Mouse (Mus musculus) urinary bladder, postnatal 4 days (tissue): ENCODE results near the gene Cdk5.
"Not testable (repeated sequence)": the region's sequence is repeated elsewhere in the genome, so short reads cannot be mapped to it uniquely, and the experiment has no call there.

Experiments
- DNase-seq, 2 experiments: peaks; one replicate each; pipeline ENCODE4 v3.0.0; 2021 to 2022; ENCODE audit warnings: low spot score in 2 of 2

Cdk5 gene

GRCm38 (mm10) chr5:24400362-24400761, 23.0 kb downstream of the Cdk5 start:
- DNase-seq = no peak

GRCm38 (mm10) chr5:24399686-24400085, 23.6 kb downstream of the Cdk5 start:
- no peak for DNase-seq

GRCm38 (mm10) chr5:24396254-24396653, 27.1 kb downstream of the Cdk5 start:
- not testable (repeated sequence) for DNase-seq

- peak; percentile 87 to 91 for DNase-seq
Measured at GRCm38 (mm10) chr5:24394165-24394894, 29.0 kb downstream of the Cdk5 start.

DNA sequence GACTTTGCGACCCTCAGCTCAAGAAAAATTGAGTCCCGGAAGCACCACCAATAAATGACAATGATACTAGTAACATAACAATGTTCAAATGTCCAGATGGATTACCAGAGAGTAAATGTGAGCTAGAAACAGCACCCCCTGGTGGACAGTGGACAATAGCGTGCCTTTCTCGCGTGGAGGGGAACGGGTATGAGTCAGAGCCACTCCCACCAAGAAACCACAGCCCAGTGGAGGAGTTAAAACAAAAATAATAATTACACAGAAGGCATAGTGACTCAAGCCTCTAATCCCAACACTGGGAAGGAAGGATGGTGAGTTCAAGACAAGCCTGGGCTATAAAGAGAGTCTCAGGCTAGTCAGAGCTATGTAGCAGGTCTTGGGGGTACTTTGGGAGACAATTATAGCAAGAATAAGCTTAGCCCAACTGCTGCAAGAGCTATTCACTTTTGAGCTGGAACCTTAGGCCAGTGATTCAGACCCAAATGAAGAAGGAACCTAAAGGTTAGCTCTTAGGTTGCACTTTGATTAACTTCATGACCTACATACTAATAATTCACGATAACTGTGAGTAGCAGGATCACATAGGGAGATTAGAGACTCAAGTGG, 29.8 kb downstream of the Cdk5 start, which contains the start of gene Abcb8:
Gene Abcb8 (plus strand): TSS at position 272 of the 606 bp plus-strand sequence.
- peak; percentile 72 to 86 for DNase-seq

DNA sequence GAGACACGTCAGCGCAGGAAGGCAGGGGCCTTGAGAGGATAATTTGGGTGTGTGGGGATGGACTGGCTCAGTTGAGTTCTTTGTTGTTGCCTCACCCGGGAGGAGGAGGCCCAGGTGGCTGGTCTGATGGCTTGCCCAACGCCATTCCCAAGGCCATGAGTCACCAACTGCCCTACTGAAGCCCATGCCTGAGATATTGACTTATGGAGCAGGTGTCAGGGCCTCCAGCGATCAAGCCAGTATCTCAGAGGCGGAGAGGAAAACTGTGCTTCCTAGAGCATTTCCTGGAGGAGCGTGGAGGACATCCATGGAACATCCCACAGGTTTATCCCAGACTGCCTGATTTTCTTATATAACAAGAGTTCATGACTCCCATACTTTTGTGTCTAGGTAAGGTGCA, 30.6 kb downstream of the Cdk5 start:
- DNase-seq = no peak

DNA sequence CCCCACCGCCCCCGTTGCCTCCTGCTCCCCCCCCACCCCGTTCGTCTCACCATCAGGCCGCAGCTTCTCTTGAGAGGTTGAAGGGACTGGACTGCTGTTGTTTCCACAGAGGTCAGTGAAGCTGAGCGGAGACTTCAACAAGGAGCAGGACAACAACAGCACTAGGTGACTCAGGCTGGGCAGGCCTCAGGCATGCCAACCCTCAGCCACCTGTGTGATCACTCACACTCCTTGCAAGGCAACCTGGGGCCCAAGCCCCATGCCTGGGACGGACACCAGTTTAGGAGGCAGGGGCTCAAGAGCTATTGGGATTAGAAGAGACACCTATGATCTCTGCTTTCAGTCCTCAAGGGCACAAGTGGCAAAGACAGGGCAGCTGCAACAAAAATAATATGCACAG, 31.5 kb downstream of the Cdk5 start, which contains the start of gene Atg9b:
Gene Atg9b (minus strand): TSS at position 280 of the 400 bp plus-strand sequence.
- no peak for DNase-seq

DNA sequence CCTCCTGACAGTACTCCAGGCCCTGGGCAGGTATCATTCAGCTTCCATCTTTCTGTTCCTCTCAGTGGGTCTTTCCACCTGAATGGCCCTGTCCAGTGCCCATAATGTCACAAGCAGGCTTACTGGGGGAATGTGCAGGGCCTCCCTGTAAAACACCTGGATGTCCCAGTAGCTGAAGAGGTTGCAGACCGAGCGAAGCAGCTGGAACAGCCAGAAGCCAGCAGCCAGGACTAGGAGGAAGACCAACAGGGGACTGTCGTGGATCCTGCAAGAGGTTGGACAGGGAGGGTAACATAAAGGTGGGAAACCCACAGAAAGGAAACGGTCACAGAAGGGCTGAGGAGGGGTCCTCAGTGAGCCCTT, 33.7 kb downstream of the Cdk5 start:
- DNase-seq = no peak

DNA sequence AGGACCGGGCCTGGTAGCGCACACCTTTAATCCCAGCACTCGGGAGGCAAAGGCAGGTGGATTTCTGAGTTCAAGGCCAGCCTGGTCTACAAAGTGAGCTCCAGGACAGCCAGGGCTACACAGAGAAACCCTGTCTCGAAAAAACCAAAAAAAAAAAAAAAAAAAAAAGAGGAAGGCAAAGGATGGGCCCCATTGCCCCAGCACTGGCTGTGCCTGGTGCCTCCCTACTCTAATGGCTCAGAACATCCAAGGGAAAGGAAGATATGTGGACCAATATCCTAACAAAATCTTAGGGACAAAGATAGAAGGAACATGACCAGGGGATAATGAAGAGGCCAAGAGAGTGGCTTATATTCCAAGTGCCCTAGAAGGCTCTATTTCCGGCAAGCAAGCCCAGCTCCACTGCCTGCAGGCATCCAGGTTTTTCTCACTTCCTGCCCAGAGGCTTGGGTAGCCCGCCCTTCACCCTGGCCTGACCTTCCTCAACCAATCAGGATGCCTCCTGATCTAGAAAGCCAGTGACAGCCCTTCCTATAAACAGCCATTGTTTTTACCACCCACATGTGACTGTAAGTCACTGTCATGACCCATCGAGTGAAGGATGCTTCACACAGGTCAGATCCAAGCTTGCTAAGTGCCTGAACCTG, 34.2 kb downstream of the Cdk5 start:
- no peak for DNase-seq

DNA sequence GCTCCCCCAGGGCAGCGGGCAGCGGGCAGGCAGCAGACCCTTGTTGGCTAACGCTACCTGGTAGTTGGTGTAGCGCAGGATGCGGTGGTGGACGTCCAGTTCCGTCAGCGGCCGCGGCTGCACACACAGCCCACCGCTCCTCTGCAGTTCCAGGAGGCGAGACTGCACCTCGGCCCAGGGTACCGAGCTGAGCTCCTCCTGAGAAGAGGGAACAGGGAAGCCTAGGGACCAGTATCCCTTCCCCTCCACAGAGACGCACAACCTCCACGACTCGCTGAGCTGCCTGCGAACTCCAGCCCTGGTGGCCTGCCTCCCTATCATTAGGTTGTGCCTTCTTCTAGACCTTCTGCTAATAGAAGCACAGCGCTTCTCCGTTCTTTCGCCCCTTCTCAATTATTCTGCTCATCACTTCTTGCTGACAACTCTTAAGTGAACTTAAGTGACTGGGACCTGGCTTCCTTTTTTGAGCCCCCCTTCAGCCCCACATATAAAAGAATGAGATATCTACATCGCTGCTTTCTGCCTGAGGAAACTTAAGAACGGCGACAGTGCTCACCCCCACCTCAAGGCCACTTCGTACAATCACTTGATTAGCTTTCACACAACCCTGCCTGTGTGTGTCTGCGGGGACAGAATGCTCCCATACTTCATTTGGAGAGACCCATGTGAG, 34.9 kb downstream of the Cdk5 start:
- no peak for DNase-seq

DNA sequence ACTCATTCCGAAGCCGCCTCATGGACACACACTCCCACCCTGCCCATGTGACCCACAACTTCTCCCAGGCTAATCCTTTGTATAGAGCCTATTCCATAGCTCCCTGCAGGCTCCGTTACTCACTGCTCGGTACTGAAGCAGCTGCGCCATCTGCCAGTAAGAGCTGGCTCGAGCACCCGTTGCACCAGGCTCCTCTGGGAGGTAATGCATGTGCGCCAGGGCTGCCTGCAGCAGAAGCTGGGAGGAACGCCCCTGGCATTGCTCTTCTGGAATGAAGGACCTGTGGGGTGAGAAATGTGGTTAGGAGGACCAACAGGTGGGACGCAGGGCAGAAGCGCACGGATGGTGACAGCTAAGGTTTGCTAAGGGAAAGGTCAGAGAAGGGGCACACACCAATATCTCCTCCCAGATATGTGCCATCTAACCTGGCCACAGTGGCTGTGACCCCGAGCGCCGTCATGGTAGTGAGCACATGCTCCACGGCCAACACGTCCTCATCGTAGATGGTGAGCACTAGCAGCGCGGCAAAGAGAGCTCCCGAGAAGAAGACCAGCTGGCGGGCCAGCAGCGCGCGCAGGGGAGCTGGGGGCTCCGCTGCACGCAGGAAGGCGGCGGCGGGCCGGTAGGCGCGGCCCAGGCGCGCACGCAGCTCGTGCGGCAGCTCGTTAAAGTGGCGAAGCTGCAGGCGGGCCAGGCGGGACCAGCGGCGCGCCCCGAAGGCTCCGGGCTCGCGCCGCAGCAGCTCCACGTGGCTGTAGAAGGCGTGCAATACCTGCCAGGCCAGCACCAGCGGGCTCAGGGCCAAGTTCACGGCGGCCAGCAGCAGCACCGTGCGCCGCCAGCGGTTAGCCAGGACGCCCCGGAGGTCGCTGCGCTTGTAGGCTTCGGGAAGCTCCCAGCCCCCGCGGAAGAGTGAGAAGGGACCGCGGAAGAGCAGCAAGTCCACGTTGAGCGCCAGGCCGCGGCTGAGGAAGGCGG, 35.8 kb downstream of the Cdk5 start:
- DNase-seq = peak in 1 of 2 experiments; percentile 36

GRCm38 (mm10) chr5:24385887-24386550, 37.3 kb downstream of the Cdk5 start:
- DNase-seq = no peak

- no peak for DNase-seq
Measured at GRCm38 (mm10) chr5:24385374-24385773, 38.0 kb downstream of the Cdk5 start.

DNA sequence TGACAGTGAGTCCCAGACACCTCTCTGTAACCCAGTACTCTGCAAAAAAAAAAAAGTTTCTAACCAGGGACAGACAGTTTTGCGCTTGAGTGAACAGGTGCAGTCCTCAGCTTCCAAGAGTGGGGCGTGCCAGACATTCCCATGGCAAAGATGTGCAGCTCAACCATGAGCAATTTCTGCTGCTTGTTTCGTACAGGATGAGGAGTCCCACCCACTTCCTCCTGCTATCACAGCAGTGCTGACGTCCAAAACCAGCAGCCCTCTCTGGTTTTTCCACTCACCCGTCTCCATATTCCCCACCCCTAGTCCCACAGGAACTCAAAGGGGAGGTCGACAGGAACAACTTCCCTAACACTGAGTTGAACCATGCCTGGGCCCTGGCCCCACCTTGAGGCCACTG, 38.9 kb downstream of the Cdk5 start:
- no peak for DNase-seq

- peak; percentile 82 to 90 for DNase-seq
Measured at GRCm38 (mm10) chr5:24383026-24383859, 40.1 kb downstream of the Cdk5 start.

DNA sequence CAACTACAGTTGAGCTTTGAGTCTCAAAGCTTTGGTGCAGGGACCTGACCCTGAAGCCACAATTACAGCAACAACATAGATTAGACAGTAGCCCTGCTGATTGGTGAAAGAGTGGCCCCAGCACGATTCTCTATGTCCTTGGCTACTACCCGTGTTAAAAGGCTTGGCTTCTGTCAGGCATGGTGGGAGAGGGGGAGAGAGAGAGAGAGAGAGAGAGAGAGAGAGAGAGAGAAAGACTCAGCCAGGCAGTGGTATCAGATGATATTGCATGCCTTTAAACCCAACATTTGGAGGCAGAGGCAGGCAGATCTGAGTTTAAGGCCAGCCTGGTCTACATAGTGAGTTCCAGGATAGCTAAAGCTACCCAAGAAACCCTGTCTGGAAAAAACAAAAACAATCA, 41.3 kb downstream of the Cdk5 start:
- no peak for DNase-seq

- DNase-seq = no peak
Measured at GRCm38 (mm10) chr5:24381486-24381885, 41.8 kb downstream of the Cdk5 start.

GRCm38 (mm10) chr5:24380499-24380898, 42.8 kb downstream of the Cdk5 start:
- no peak for DNase-seq

DNA sequence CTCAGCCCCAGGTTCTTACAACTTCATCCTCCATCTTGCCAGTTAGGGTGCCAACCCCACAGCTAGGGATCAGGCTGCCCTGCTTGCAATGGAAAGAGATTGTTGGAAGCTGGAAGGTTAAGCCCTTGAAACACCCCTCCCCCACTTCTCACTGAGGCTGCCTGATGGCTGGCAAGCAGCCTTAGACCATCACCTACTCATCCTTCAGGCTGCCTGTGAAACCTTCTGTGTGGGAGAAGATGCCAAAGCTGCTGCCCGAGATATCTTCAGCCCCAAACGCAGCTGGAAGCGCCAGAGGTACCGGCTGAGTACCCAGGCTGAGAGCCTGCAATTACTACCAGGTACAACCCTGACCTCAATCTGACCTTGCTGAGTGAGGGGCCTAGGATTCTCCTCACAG, 43.8 kb downstream of the Cdk5 start:
- DNase-seq = no peak

GRCm38 (mm10) chr5:24378700-24379099, 44.6 kb downstream of the Cdk5 start:
- DNase-seq = no peak
